Mouse (Mus musculus): ENCODE data around the gene Poglut1. TPM values are rescaled to one million over a fixed set of nuclear protein-coding genes. Genes with fewer than 3 reads are reported as not detected.
"Not testable (repeated sequence)": the region's sequence is repeated elsewhere in the genome, so short reads cannot be mapped to it uniquely, and the experiment has no call there.

The Poglut1 gene
- total RNA-seq, 2 experiments from 2014 or later = 41.8 to 44.0 TPM

DNA sequence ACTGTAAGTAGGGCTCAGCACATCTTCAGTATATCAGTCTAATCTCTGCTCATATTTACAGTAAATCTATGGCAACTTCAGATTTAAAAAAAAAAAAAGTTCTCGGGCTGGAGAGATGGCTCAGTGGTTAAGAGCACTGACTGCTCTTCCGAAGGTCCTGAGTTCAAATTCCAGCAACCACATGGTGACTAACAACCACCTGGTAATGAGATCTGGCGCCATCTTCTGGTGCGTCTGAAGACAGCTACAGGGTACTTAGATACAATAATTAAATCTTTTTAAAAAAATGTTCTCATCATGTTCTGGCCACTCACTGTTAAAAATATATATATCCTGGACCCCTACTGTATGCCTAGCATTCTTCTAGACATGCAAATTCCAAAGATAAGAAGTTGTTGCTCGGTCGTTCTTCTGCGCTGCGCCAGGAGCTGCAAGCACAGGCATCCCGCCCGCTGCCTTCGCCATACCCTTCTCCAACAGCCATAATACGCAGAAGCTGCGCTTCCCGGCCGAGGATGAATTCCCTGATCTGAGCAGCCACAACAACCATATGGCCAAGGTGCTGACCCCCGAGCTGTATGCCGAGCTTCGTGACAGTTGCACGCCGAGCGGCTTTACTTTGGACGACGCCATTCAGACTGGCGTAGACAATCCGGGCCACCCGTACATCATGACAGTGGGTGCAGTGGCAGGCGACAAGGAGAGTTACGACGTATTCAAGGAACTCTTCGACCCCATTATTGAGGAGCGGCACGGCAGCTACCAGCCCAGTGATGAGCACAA lies 67.1 kb downstream of the Poglut1 start:
- peak; percentile 66 for TF ChIP-seq CTCF (IDR thresholded peaks at IDR 0.05)
- Histone ChIP-seq H3K27ac (no peak overlapping the region), H3K4me3 (peak overlapping the region; percentile 32)
- intact Hi-C loops (cut with DNase I) = loop anchor here (5.0 kb wide), 1 partner anchor 106 kb away; no protein-coding TSS in a partner anchor
- DNase-seq (ENCODE audit: extremely low spot score in 1 of 2, low spot score in 2 of 2) = no peak

GRCm38 (mm10) chr16:38481327-38481726 lies 68.7 kb downstream of the Poglut1 start:
- no peak for DNase-seq (ENCODE audit: extremely low spot score in 1 of 2, low spot score in 2 of 2)
- Histone ChIP-seq H3K27ac (no peak overlapping the region), H3K4me3 (no peak overlapping the region)
- TF ChIP-seq CTCF (IDR thresholded peaks at IDR 0.05) = no peak
- intact Hi-C loops (cut with DNase I) = loop anchor here (5.0 kb wide), 1 partner anchor 104 kb away; no protein-coding TSS in a partner anchor

DNA sequence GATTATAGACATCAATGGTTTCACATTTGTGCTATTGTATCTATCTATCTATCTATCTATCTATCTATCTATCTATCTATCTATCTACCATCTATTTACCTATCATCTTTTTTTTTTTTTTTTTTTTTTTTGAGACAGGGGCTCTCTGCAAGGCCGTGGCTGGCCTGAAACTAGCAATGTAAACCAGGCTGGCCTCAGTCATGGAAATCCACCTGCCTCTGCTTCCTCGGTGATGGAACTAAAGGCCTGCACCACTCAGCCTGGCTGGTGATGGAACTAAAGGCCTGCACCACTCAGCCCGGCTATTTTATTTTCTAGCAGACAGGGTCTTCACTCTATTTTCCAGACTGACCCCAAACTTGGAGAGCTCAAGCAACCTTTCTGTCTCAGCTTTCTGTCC lies 71.8 kb downstream of the Poglut1 start:
- TF ChIP-seq CTCF (IDR thresholded peaks at IDR 0.05) = no peak
- DNase-seq (ENCODE audit: extremely low spot score in 1 of 2, low spot score in 2 of 2) = no peak
- no peak overlapping the region for H3K4me3 ChIP-seq
- no peak overlapping the region for H3K27ac ChIP-seq
- intact Hi-C loops (cut with DNase I) = no loop called here

GRCm38 (mm10) chr16:38477241-38477608 lies 72.8 kb downstream of the Poglut1 start:
- DNase-seq (ENCODE audit: extremely low spot score in 1 of 2, low spot score in 2 of 2); intact Hi-C loops (cut with DNase I); H3K27ac ChIP-seq: not testable (repeated sequence)
- peak overlapping the region; percentile 50 for H3K4me3 ChIP-seq

DNA sequence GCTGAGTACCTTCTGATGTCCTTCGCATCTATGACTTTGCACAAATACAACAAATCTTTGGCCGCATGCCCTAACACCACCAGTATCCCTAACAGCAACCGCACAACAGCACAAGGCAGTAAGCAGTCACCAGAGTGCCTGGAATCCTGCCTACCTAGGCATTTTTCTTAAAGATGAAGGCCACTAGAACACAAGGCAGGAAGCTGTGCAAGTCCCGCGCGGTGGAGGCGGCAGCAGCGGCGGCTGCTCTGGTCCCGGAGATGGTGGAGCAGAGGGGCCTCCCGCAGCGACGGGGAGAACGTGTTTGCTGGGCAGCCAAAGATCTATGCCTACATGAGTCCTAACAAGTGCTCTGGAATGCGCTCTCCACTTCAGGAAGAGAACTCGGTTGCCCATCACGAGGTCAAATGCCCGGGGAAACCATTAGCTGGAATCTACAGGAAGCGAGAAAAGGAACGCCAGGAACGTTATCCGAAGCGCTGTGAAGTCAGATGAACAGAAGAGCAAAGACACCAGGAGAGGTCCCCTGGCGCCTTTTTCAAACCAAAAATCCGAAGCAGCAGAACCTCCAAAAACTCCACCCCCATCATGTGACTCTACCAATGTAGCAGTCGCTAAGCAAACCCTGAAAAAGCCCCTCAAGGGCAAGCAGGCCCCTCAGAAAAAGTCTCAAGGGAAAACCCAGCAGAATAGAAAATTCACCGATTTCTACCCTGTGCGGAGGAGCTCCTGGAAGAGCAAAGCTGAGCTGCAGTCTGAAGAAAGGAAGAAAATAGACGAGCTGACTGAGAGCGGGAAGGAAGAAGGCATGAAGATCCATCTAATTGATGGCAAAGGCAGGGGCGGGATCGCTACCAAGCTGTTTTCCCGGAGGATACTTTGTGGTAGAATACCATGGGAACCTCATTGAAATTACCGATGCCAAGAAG lies 73.5 kb downstream of the Poglut1 start:
- H3K27ac ChIP-seq = peak overlapping the region; percentile 38
- H3K4me3 ChIP-seq = peak overlapping the region; percentile 50
- peak; percentile 25 to 37 for DNase-seq (ENCODE audit: extremely low spot score in 1 of 2, low spot score in 2 of 2)
- intact Hi-C loops (cut with DNase I) = no loop called here
- TF ChIP-seq CTCF (IDR thresholded peaks at IDR 0.05) = no peak

- intact Hi-C loops (cut with DNase I) = no loop called here
- no peak for DNase-seq (ENCODE audit: extremely low spot score in 1 of 2, low spot score in 2 of 2)
- Histone ChIP-seq H3K4me3 (no peak overlapping the region), H3K27ac (no peak overlapping the region)
- TF ChIP-seq CTCF (IDR thresholded peaks at IDR 0.05) = no peak
Observed at GRCm38 (mm10) chr16:38475681-38476311, 74.3 kb downstream of the Poglut1 start.

Other genes with a start within 250 kb of the Poglut1 start
- 1 to 10 TPM; 1.2 to 1.6 TPM for gene Maats1, start 208.1 kb downstream of the Poglut1 start, total RNA-seq (2021)
- gene Cox17, start 203.3 kb downstream of the Poglut1 start, total RNA-seq (2021) = 100 to 1,000 TPM; 131 to 133 TPM
- not detected for gene Gm21987, start 203.2 kb downstream of the Poglut1 start, total RNA-seq (2021)
- gene Popdc2, start 188.0 kb downstream of the Poglut1 start, total RNA-seq (2021) = 1 to 10 TPM in 1 of 2 experiments, under 1 TPM in 1; 0.51 to 1.5 TPM
- 1 to 10 TPM; 1.5 to 2.5 TPM for gene Pla1a, start 117.1 kb downstream of the Poglut1 start, total RNA-seq (2021)
- 10 to 100 TPM; 60.9 to 61.6 TPM for gene Adprh, start 97.6 kb downstream of the Poglut1 start, total RNA-seq (2021)
- gene Cd80, start 94.7 kb downstream of the Poglut1 start, total RNA-seq (2021) = under 1 TPM; 0.27 to 0.54 TPM
- gene Timmdc1, start 27.6 kb downstream of the Poglut1 start, total RNA-seq (2021) = 10 to 100 TPM; 32.2 to 33.4 TPM
- 10 to 100 TPM; 23.5 to 24.9 TPM for gene Tmem39a, start 8.4 kb upstream of the Poglut1 start, total RNA-seq (2021)
- 10 to 100 TPM; 19.1 to 20.6 TPM for gene Arhgap31, start 163.0 kb upstream of the Poglut1 start, total RNA-seq (2021)
- gene B4galt4, start 192.0 kb upstream of the Poglut1 start, total RNA-seq (2021) = 10 to 100 TPM; 21.4 to 23.3 TPM